Mouse (Mus musculus) heart, adult 2 months (tissue): ENCODE data around the gene Pop7. TPM values are rescaled to one million over a fixed set of nuclear protein-coding genes. Genes with fewer than 3 reads are reported as not detected.
A peak's percentile ranks its signal among the peaks of the same experiment; 100 is the strongest.

ENCODE experiments used
- DNase-seq, 2 experiments: peaks; one replicate each; pipeline ENCODE4 v3.0.0; 2021
- H3K27ac ChIP-seq: fragments of 200-600 bp; 2 replicates; pipeline ENCODE4 v1.8.1; 2022
- H3K27me3 ChIP-seq: fragments of 200-500 bp; 2 replicates; pipeline ENCODE4 v1.6.1; 2012; ENCODE audit warnings: mild to moderate bottlenecking, low read length, inconsistent platforms, mixed read lengths; ENCODE audit not compliant: control insufficient read depth, insufficient read depth
- H3K36me3 ChIP-seq: fragments of 200-500 bp; 2 replicates; pipeline ENCODE4 v1.6.1; 2012; ENCODE audit warnings: low read length, inconsistent platforms; ENCODE audit not compliant: control insufficient read depth, insufficient read depth
- H3K4me1 ChIP-seq: fragments of 200-500 bp; 2 replicates; pipeline ENCODE4 v1.6.1; 2011; ENCODE audit warnings: low read length; ENCODE audit not compliant: control insufficient read depth, insufficient read depth
- H3K4me3 ChIP-seq: fragments of 200-600 bp; 2 replicates; pipeline ENCODE4 v1.8.1; 2022
- H3K79me2 ChIP-seq: fragments of 200-500 bp; replicated peaks from 2 replicates; pipeline ENCODE4 v1.6.1; 2012; ENCODE audit warnings: mild to moderate bottlenecking, inconsistent platforms, low read length, moderate library complexity, mixed read lengths; ENCODE audit not compliant: control insufficient read depth, insufficient read depth
- H3K9ac ChIP-seq: fragments of 200-500 bp; 2 replicates; pipeline ENCODE4 v1.6.1; 2012; ENCODE audit warnings: low read depth, mild to moderate bottlenecking, control low read depth, inconsistent platforms, low read length, mixed read lengths
- CTCF ChIP-seq: fragments of 200-600 bp; IDR thresholded peaks from 2 replicates; pipeline ENCODE4 v1.8.1; 2022; ENCODE audit warnings: antibody characterized with exemption, mild to moderate bottlenecking, moderate library complexity
- EP300 ChIP-seq: fragments of 200-500 bp; IDR thresholded peaks from 2 replicates; pipeline ENCODE4 v1.6.1; 2011; ENCODE audit warnings: low read depth, low read length, control low read depth; ENCODE audit not compliant: insufficient read depth
- POLR2A ChIP-seq: fragments of 200-500 bp; IDR thresholded peaks from 2 replicates; pipeline ENCODE4 v1.6.1; 2011; ENCODE audit warnings: mild to moderate bottlenecking, low read depth, low read length, control low read depth; ENCODE audit not compliant: insufficient read depth
- WGBS: fragments of 180-500 bp; shearing (Covaris S2); methylation state at CpG from one replicate; pipeline ENCODE4 v1.1.7; 2018; 5-methylcytosine and 5-hydroxymethylcytosine counted together
- intact Hi-C: fragments of 180-260 bp; cut with DNase I; formaldehyde crosslinking; loops from one replicate; pipeline ENCODE4 v1.15.1; 2025
- polyA plus RNA-seq: library from polyadenylated mRNA; depleted of rRNA; stranded (reverse); fragments of >200 nt; gene quantifications from 2 replicates; pipeline ENCODE4 v1.2.3, GENCODE M21; 2012
- total RNA-seq, 2 experiments: library from RNA; stranded (reverse); gene quantifications; 2 replicates each; pipeline ENCODE4 v1.2.3; 2021

Gene Pop7
- total and polyA plus RNA-seq, 3 experiments: 13.4 to 25.6 (median 13.9) TPM

DNA sequence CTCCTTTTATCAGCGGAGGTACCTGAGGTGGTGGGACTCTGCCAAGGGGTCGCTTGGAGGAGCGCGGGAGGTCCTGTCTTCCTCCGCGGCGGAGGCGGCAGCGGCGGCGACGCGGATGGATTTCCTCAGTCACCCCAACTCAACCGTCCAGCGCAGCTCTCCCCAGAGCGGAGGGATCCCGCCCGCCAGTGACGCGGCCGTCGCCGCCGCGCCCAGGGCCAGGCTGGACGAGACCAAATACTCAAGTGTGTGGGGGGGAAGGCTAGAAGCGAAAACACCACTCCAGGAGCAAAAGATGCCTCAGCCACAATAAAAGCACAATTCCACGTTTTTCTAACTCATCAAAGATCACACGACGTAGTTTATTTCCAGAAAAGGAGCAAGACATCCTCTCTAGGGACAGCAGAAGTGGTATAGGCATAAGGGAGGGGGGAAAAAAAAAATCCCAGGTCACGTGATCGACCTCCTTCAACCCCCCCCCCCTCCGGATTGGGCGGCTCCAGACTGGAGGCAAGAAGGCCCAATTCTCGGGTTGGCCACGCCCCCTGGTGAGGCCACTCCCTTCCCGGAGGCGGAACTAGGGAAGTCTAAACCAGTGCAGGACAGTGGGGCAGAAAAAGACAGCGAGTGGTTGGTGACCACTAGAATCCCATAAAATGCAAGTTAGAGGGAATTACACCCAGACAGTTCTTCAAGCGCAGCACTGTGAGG, 31.0 kb upstream of the Pop7 start, which contains the start of the genes Epo and Gnb2:
TSS of gene Epo (minus strand) at position 126 of the 711 bp plus-strand sequence.
TSS of gene Gnb2 (minus strand) at position 394 of the 711 bp plus-strand sequence.
- TF ChIP-seq EP300 (peak; percentile 95), CTCF (no peak), POLR2A (peak; percentile 94)
- no peaks in the 10 kb centered on the region for H3K27me3 ChIP-seq
- H3K4me3 ChIP-seq: peak within 1 kb of the TSS; percentile 72
- peaks cover 5% of the 10 kb centered on the region; the same call in 1 of the 2 replicates for H3K79me2 ChIP-seq
- intact Hi-C loops: loop anchor here (2.0 to 5.0 kb wide), 3 partner anchors 96 to 254 kb away; partner anchors contain the start of genes Fbxo24, Gm20605, Lrch4 and Mepce
- H3K27ac ChIP-seq: peak within 1 kb of the TSS; percentile 100
- peak; percentile 98 for DNase-seq
- H3K36me3 ChIP-seq: no peaks in the 10 kb centered on the region
- peak within 1 kb of the TSS; percentile 86 for H3K9ac ChIP-seq
- under 1% methylated on average over 39 of the region's 40 CpGs for WGBS
- H3K4me1 ChIP-seq: peaks cover 2% of the 10 kb centered on the region; the same call in 1 of the 2 replicates

DNA sequence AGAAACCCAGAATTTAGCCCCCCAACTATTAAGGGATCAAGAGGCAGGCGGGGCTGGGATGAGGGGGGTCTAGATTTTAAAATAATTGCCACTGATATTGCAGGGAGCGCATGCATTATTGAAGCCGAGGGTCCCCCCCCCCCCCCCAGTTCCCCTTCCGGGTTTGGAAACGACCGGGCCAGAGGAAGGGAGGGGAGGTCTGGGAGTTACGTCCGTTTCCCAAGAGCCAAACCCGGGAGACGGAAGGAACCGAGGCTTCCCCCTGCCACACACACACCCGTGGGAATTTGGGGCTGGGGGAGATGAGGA, 30.4 kb upstream of the Pop7 start:
- peak overlapping the region; percentile 86 for H3K9ac ChIP-seq
- H3K4me3 ChIP-seq: peak overlapping the region; percentile 72
- H3K79me2 ChIP-seq: peaks cover 5% of the 10 kb centered on the region; the same call in 1 of the 2 replicates
- 0% methylated on average over 11 of the region's 12 CpGs for WGBS
- intact Hi-C loops: loop anchor here (2.0 to 5.0 kb wide), 3 partner anchors 96 to 254 kb away; partner anchors contain the start of genes Fbxo24, Gm20605, Lrch4 and Mepce
- no peak for DNase-seq
- H3K36me3 ChIP-seq: no peaks in the 10 kb centered on the region
- H3K4me1 ChIP-seq: peaks cover 2% of the 10 kb centered on the region; the same call in 1 of the 2 replicates
- peak overlapping the region; percentile 100 for H3K27ac ChIP-seq
- H3K27me3 ChIP-seq: no peaks in the 10 kb centered on the region
- TF ChIP-seq EP300 (no peak), CTCF (no peak), POLR2A (no peak)

DNA sequence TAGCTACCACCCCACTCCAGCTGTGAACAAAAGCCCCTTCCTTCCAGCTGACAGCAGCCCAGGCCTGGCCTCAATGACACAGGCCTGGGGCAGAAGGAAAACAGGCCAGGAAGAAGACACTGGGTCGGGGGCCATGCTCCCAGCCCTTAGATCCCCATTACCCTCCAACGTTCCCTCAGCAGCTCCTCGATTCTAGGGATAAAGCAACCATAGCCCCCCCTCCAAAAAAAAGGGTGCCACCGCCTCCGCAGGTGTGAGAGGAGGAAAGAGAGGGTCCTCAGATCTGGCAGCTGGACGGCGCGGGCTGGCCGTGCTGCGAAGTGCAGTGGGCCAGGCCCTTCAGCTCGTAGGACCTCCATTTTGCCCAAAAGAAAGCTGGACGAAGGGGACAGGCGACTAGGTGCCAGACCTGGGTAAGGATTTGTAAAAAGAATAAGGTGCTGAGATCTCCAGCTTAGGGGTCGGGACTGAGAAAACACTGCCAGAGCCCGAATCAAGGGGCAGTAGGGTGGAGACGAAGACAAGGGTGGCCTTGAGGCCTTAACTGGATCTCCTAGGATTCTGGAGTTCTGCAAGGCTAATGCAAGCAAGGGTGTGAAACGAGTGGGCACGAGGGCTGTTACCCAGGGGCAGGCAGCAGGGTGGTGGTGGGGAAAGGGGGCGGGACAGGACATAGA, 30.0 kb upstream of the Pop7 start:
- Histone ChIP-seq H3K27me3 (no peaks in the 10 kb centered on the region), H3K36me3 (no peaks in the 10 kb centered on the region), H3K27ac (peak overlapping the region; percentile 100), H3K9ac (peak overlapping the region; percentile 86), H3K4me3 (peak overlapping the region; percentile 72), H3K4me1 (peaks cover 2% of the 10 kb centered on the region; the same call in 1 of the 2 replicates), H3K79me2 (peaks cover 5% of the 10 kb centered on the region; the same call in 1 of the 2 replicates)
- intact Hi-C loops: loop anchor here (2.0 to 5.0 kb wide), 3 partner anchors 97 to 255 kb away; partner anchors contain the start of genes Fbxo24, Gm20605, Lrch4 and Mepce
- under 1% methylated on average over 19 of the region's 19 CpGs for WGBS
- TF ChIP-seq CTCF: no peak
- TF ChIP-seq EP300: no peak
- no peak for TF ChIP-seq POLR2A
- DNase-seq: peak in 1 of 2 experiments; percentile 64

DNA sequence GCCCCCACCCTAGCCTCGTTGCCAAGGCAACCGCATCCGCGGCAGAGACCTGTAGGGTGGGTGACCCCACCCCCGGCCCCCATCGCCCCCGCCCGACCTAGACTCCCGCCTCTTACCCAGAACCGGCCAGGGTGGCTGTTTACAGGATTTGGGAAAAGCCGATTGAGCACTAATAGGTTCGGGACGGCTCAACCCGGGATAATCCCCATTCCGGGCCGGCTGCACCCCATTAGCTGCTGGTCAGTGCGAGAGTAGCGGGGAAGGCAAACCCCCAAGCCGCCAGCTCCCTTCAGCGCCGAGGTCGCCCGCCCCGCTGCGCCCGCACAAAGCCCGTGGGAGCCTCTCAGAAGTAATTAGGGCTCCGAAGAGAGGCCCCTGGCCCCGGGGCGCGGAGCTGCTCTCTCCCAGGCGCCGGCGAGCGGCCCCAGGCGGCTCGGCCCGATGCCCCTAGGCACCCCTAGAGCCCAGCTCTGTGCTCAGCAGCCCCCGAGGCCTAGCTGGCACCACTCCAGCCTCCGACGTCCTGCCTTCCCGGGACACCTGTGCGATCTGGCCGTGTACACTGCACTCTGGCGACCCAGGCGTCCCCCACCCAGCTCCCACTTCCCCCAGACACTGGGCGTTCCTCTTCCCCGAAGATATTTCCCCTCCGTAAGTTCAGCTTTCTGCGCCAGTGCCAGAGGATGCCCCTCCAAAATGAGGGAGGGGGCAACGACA, 29.3 kb upstream of the Pop7 start:
- H3K4me3 ChIP-seq: peak overlapping the region; percentile 72
- intact Hi-C loops: loop anchor here (1.0 to 5.0 kb wide), 4 partner anchors 21 to 255 kb away; partner anchors contain the start of genes Fbxo24, Gm20605, Lrch4 and Mepce
- no peaks in the 10 kb centered on the region for H3K36me3 ChIP-seq
- peak overlapping the region; percentile 86 for H3K9ac ChIP-seq
- TF ChIP-seq POLR2A (0 out of 2 replicates have a peak, but pooled peaks have one; percentile 7), EP300 (no peak)
- H3K79me2 ChIP-seq: peaks cover 5% of the 10 kb centered on the region; the same call in 1 of the 2 replicates
- H3K27ac ChIP-seq: peak overlapping the region; percentile 100
- peak; percentile 78 to 80 for DNase-seq
- H3K4me1 ChIP-seq: peaks cover 2% of the 10 kb centered on the region; the same call in 1 of the 2 replicates
- no peaks in the 10 kb centered on the region for H3K27me3 ChIP-seq
- WGBS: 0% methylated on average over 50 of the region's 51 CpGs
